9 mouse cellular contexts compared by ENCODE assay signal in the genomic region with DNA sequence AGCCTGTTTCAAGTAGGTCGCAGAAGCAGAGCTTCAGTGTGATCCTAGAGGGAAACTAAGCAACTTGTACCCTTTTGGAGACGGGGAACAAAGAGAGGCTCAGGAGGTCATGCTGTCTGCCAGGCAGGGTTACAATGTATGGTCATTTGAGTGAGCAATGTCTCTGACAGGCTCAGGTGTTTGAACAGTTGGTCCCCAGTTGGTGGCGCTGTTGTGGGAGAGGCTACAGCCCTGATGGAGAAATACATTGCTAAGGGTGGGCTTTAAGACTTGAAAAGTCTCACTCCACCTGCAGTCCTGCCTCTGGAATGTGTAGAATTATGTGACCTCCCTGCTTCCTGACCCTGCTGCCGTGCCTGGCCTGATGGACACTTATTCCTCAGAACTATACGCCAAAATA. TPM values are rescaled to one million over a fixed set of nuclear protein-coding genes. Genes with fewer than 3 reads are reported as not detected.
DNase-seq lines count a peak whose midpoint lies in the region; ATAC-seq and TF ChIP-seq lines count a peak whose summit lies in the region.
"Had no signal": no experiment of that assay in that cellular context is flagged by ENCODE, and none has a peak within 500 bp of the region (broad histone marks: within the 10 kb centered on the region; RNA-seq: fewer than 3 reads in every experiment).

No protein-coding gene starts in this region.

- H3K4me1 ChIP-seq in lung, postnatal 0 days (ENCODE audit: insufficient read depth, low read depth, low read length): 0 out of 2 replicates have a peak, but pooled peaks cover 5% of the 10 kb centered on the region
- peaks cover 6% of the 10 kb centered on the region for H3K4me1 ChIP-seq in cortical plate, adult 2 months (ENCODE audit: control insufficient read depth, insufficient read depth, low read length)
- peaks cover 6% of the 10 kb centered on the region; the same call in 1 of the 2 replicates for H3K4me1 ChIP-seq in stomach, postnatal 0 days (replicated peaks; ENCODE audit: control insufficient read depth, insufficient read depth)

- no peak for ATAC-seq in lung, postnatal 0 days
- no peak for ATAC-seq in stomach, postnatal 0 days (ENCODE audit: low FRiP score, low TSS enrichment)
- no peak for ATAC-seq in activated CD4-positive, CD25-positive, alpha-beta regulatory T cell, adult 4 months

- H3K27me3 ChIP-seq in lung, postnatal 0 days (replicated peaks; ENCODE audit: insufficient read depth, low read length): no peaks in the 10 kb centered on the region
- H3K27me3 ChIP-seq in stomach, postnatal 0 days (ENCODE audit: control insufficient read depth, insufficient read depth, low read length): no peaks in the 10 kb centered on the region

- H3K9ac ChIP-seq in lung, postnatal 0 days (replicated peaks; ENCODE audit: low read depth): no peak overlapping the region
- no peak overlapping the region for H3K9ac ChIP-seq in stomach, postnatal 0 days (ENCODE audit: low read length)

- no peak for TF ChIP-seq POLR2A in cortical plate, adult 2 months (IDR thresholded peaks at IDR 0.05; ENCODE audit: extremely low read depth, insufficient read depth, low read length)

- TF ChIP-seq CTCF in lung, postnatal 0 days (IDR thresholded peaks at IDR 0.05): peak; percentile 51
- TF ChIP-seq CTCF in cortical plate, adult 2 months (IDR thresholded peaks at IDR 0.05; ENCODE audit: extremely low read depth, insufficient read depth, low read length): peak; percentile 26; the same call in 1 of the 2 replicates
- TF ChIP-seq CTCF in stomach, postnatal 0 days (IDR thresholded peaks at IDR 0.05; ENCODE audit: low read depth): peak; percentile 57

- DNase-seq in cerebellum, adult 9-10 months: peak; percentile 29
- no peak for DNase-seq in cerebellum, adult 9-11 months
- no peak for DNase-seq in lung, postnatal 0 days (ENCODE audit: low spot score)
- no peak for DNase-seq in lung, postnatal 25 days (ENCODE audit: low spot score)
- DNase-seq in stomach, postnatal 0 days (ENCODE audit: low spot score): no peak
- DNase-seq in spleen, postnatal 36 days (ENCODE audit: low spot score in 2 of 2): no peak

- no peaks in the 10 kb centered on the region for H3K9me3 ChIP-seq in lung, postnatal 0 days (ENCODE audit: low read length)
- no peaks in the 10 kb centered on the region for H3K9me3 ChIP-seq in stomach, postnatal 0 days (ENCODE audit: control insufficient read depth, low read length)
- H3K9me3 ChIP-seq: megakaryocyte, embryonic 14.5 days had no signal

- TF ChIP-seq EP300 in lung, postnatal 0 days (IDR thresholded peaks at IDR 0.05): no peak
- TF ChIP-seq EP300 in stomach, postnatal 0 days (optimal IDR thresholded peaks at IDR 0.05): no peak

- 63% methylated on average over 5 of the region's 5 CpGs for WGBS in lung, postnatal 0 days
- WGBS in stomach, postnatal 0 days: 71% methylated on average over 5 of the region's 5 CpGs

- no peaks in the 10 kb centered on the region for H3K36me3 ChIP-seq in lung, postnatal 0 days (ENCODE audit: insufficient read depth, low read length)
- no peaks in the 10 kb centered on the region for H3K36me3 ChIP-seq in stomach, postnatal 0 days (ENCODE audit: control insufficient read depth, insufficient read depth, low read length)

- H3K4me2 ChIP-seq in lung, postnatal 0 days (replicated peaks; ENCODE audit: low read depth, low read length): no peak overlapping the region
- no peak overlapping the region for H3K4me2 ChIP-seq in stomach, postnatal 0 days (replicated peaks; ENCODE audit: low read depth)

- H3K4me3 ChIP-seq in lung, postnatal 0 days (ENCODE audit: low read depth, low read length): no peak overlapping the region
- H3K4me3 ChIP-seq in cortical plate, adult 2 months (ENCODE audit: insufficient read depth, low read length): no peak overlapping the region
- H3K4me3 ChIP-seq in stomach, postnatal 0 days (ENCODE audit: low read depth, low read length): no peak overlapping the region
- H3K4me3 ChIP-seq: megakaryocyte, embryonic 14.5 days had no signal

- H3K27ac ChIP-seq in lung, postnatal 0 days (ENCODE audit: low read length): no peak overlapping the region
- no peak overlapping the region for H3K27ac ChIP-seq in cortical plate, adult 2 months (ENCODE audit: insufficient read depth, low read length)
- no peak overlapping the region for H3K27ac ChIP-seq in stomach, postnatal 0 days (replicated peaks)

RNA-seq across cellular contexts. Expression of a gene that starts 21.4 kb away (rescaled TPM):
- 1.4 and 1.6 TPM in 2 replicates for polyA plus RNA-seq in lung, postnatal 0 days (2015; fragmentation: Nextera tagmentation; extraction: Ambion mirVana)
- polyA plus RNA-seq in cortical plate, adult 2 months (2012; rRNA removed): 12.8 and 15.0 TPM in 2 replicates
- polyA plus RNA-seq in stomach, postnatal 0 days (2015; fragmentation: Nextera tagmentation; extraction: Ambion mirVana): 1.4 TPM in 2 replicates
- 1 to 10 TPM in 1 of 2 experiments, under 1 TPM in 1; 0.63 to 1.5 TPM for polyA plus RNA-seq in activated CD4-positive, CD25-positive, alpha-beta regulatory T cell, adult 4 months (2017; shearing (Covaris generic))
